Mouse (Mus musculus) cerebellum, adult 11-12 months (tissue): Measurements from ENCODE around the gene Lrp1.

Source experiments
- DNase-seq: peaks from one replicate; pipeline ENCODE4 v3.0.0; 2022

Gene Lrp1

DNA sequence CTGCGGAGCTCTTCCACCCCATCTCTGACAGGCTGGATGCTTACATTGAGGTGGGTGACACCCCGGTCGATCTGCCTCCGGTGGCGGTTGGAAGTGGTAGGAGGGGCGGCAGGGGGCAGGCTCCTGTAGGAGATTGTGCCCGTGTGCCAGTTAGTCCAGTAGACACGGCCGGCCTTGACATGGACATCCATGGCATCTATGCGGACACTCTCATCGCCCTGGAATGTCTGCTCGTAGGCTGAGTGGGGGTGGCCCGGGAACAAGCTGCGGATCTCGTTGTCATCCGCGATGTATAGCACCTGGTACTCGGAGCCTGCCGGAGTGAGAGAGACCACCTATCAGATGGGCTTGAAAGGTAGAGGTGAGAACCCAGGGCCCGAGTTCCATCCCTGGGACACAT is 76.6 kb downstream of the Lrp1 start:
- no peak for DNase-seq

DNA sequence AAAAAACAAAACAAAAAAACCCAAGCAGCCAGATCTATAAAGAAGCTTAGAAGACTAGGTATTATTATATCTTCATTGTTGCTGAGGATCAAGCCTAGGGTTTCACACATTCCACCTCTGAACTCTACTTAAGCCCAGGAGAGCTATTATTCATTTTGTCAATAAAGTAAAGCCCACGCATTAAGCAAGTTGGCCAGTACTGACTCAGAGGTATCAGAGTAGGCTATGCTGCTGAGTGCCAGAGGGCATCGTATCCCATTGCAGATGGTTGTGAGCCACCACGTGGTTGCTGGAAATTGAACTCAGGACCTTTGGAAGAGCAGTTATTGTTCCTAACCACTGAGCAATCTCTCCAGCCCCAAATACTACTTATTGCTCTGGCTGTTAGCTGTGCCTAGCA is 77.0 kb downstream of the Lrp1 start:
- no peak for DNase-seq

DNA sequence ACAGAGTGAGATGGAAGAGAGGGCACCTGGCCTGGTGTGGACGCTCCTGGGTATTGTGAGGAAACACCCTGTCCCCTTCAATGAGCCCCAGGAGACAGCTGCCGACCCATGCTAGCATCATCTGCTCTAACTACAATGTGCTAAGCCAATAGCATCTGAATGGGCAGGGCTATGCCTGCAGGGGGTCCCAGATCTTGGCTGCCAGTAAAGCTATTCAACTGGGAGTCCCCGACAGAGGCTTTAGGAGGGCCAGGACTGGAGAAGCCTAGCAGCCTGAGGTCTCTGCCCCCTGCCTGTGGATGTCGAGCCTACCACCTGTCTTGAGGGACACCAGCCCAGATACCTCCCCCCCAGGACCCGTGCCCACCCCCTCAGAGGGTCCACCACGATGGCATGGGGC is 78.2 kb downstream of the Lrp1 start:
- DNase-seq: peak; percentile 74

DNA sequence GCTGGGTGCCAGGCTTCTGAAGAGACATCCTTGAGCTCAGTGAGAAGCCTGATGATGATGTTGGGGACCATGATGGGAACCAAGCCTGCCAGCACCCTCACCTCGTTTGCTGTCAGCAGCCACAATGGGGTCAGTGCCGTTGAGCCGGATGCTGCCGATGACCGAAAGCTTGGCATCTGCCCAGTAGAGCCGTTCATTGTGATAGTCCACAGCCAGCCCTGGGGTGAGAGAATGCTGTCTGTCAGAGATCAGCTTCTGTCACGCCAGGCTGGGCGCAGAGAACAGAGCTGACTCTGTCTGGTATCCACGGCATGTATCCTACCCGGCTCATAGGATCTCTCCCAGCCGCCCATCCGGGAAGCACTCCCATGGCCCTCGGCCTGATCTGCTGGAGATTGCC is 78.9 kb downstream of the Lrp1 start:
- DNase-seq: peak; percentile 74

- no peak for DNase-seq
Measured at GRCm38 (mm10) chr10:127541510-127541909, 79.4 kb downstream of the Lrp1 start.

DNA sequence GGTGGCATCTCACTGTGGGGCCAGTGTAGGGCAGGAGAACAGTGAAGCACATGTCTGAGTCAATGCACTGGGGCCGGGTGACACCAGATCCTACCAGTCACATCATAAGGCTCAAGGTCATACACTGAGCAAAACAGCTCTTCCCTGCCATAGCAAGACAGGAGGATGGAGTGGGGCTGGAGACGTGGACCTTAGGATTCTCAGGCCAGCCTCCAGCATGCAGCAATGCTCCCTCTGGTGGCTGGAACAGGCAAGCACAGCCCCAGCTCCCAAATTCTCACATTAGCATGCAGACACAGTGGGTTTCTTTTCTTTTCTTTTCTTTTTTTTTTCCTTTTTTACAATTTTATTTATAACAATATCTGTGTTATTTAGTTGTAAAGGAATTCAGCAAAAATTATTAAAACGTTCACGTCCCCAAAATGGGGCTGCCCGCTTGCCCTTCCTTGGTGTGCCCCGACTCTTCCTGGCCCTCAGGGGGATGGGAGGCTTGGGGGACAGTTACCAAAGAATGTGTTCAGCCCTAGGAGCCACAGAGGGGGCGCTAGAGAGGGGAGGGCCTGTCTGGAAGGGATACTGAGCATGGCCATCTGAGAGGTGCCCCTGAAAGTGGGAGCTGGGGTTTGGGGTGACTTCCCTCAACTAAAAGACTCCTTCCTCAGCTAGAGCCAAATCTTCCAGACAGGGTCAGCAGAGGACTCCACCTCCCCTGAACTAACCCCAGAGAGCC is 82.9 kb downstream of the Lrp1 start:
- DNase-seq: peak; percentile 84

DNA sequence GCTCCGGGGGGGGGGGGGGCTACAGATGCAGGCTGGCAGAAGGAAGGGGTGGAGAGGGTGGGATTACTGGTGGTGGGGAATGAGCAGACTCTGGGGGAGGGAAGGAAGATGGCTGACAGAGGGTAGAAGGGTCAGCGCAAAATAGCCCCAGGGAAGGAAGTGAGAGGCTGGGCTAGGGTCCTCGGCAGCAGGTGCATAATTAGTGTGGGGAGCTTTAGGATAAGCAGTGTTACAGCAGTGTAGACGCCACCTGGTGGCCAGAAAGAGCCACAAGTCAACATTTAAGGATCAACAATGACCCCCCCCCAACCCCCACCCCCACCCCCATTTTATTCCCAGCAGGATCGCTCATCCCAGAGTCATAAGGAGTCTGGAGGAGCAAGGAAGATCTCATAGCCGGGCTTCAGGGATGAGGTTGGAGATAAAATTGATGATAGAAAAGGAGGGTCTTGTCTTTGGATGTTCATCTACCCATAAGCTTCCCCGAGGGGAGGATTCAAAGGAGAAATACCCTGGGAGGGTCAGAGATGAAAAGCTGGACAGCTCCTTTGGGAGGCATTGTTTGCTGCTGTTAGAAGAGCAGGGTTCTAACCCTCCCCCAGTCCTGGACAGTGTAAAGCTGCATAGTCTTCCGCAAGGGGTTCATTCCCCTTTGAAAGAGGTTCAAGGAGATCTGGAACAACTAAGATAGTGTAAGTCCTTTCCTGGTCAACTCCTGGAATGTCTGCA is 84.2 kb downstream of the Lrp1 start:
- no peak for DNase-seq

DNA sequence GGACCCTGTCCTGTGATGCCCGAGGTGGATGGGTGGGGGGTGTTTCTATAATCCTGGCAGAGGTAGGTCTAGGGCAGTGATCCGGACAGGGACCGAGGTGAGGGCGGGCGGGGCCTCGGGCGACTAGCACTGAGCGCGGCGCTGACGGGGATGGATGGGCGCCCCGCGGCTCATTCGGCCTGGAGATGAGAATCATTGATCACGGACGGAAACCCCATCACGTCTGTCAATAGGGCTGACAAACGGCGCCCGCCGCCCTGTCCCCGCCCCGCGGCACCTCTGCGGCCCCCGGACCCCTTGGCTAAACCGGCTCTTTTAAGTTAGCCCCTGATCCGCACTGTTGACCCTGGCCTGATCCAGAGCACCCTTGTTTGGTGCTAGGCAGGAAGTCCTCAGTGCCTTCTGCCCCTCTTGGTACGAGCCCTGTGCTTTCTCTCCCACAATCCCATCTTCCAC is 86.0 kb downstream of the Lrp1 start:
- DNase-seq: no peak

DNA sequence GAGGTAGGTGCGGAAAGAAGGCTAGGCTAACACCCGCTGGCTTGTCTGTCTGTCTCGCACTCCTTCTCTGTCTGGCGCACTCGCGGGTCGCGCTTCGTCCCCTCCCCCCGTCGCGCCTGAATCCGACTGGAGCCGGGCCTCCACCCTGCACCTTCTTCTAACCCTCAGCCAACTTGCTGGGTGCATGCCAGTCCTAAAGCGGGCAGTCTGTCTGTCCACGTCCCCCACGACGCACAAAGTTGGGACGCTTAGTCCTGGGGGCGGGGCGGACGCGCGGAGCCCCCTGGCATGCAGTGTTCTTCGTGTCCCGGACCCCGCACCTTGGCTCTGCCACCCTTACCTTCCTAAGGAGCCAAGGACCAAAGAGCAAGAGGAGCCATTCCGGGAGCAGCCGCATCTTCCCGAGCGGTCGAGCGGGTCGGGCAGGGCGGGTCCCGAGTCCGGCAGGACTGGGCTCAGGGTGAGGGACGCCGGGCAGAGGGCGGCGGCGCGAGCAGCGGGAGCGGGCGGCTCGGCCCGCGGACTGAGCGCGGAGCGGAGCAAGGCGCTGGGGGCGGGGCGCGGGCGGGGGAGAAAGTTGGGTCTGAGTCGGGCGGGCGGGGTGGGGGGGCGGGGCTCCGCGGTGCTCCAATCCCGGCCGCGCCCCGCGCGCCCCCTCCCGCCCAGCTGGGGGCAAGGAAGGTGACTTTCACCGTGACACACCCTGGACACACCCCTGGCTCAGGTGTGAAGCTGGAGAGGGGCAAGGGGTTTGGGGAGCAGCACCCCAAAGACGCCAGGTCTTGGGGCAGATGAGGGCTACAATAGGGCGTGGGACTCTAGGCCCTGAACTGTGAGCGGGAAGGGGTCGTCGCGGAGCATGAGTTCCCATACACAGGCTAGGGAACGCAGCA is 86.7 kb downstream of the Lrp1 start, which contains the start of gene Nxph4:
Gene Nxph4, minus strand, starts transcription at position 524 of the 893 bp plus-strand sequence.
- no peak for DNase-seq

DNA sequence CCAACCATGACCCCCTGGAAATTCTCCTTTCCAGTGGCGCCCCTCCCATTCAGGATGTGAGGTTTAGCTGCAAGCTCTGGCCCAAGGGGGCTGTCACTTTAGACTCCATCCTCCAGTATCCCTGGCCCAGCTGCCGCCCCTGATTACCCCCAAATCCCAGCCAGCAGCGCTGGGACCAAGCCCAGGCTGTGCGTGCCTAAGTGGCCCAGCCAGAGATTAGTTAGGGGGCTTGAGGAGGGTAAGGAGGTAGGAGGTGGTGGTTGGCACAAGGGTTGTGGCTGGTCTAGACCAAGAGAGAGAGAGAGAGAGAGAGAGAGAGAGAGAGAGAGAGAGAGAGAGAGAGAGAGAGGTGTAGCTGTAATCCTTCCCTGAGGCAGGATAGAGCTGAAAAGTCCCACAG is 89.4 kb downstream of the Lrp1 start:
- no peak for DNase-seq

DNA sequence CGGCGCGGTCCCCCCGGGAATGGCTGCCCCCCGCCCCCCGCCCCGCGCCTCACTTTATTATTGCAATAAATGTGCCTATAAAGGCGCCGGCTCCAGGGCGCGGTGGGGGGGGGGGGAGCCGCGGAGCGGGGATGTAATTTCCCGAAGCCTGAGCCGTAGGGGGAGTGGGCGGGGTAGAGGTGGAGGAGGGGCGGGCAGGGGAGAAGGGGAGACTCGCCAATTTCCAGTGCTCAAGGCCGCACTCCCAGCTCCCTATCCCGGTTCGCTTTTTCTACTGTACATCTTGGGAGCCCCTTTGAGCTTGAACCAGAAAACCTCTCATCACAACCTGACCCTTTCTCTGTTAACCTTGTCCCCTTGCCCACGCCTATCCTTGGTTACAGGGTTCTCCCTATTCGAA is 90.0 kb downstream of the Lrp1 start:
- no peak for DNase-seq

DNA sequence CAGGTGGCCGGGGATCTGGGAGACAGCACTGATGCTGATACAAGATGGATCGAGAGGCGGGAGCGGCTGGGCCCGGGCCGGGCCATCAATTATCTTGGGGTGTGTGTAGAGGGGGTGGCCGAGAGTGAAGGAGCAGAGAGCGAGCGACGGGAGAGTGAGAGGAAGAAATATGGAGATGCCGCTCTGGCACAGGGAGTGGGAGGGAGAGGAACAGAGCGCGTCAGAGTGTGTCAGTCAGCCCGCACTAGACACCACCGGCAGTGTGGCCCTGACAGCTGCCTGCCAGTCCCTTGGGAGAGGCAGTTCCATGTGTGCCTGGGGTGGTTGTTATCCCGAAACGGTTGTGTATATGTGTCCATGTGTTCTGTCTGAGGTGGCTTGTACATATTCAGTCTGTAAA is 93.5 kb downstream of the Lrp1 start:
- DNase-seq: no peak

- peak; percentile 79 for DNase-seq
Measured at GRCm38 (mm10) chr10:127526681-127527080, 94.3 kb downstream of the Lrp1 start.

DNA sequence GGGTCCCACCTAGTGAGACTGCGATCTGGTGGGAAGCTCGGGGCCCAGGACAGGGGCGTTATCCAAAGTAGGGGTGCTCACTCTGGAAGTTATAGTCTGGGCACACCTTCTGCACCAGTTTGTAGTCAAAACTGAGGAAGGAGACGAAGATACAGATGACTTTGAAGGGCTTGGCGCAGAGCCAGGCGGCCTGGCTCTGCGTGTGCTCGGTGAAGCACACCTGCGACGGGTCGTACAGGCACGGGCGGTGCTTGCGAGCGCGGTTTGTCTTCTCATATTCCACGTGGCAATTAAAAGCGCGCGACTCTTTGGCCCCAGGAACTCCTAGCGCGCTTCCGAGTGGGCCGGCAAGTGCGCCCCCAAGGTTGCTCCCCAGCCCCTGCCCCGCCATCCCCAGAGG is 94.9 kb downstream of the Lrp1 start:
- no peak for DNase-seq

GRCm38 (mm10) chr10:127524646-127525255 is 96.2 kb downstream of the Lrp1 start:
- no peak for DNase-seq

- DNase-seq: peak; percentile 84
Measured at GRCm38 (mm10) chr10:127522088-127522581, 98.8 kb downstream of the Lrp1 start, which contains the start of gene Shmt2. Shmt2 (minus strand) TSS chr10:127522444.

DNA sequence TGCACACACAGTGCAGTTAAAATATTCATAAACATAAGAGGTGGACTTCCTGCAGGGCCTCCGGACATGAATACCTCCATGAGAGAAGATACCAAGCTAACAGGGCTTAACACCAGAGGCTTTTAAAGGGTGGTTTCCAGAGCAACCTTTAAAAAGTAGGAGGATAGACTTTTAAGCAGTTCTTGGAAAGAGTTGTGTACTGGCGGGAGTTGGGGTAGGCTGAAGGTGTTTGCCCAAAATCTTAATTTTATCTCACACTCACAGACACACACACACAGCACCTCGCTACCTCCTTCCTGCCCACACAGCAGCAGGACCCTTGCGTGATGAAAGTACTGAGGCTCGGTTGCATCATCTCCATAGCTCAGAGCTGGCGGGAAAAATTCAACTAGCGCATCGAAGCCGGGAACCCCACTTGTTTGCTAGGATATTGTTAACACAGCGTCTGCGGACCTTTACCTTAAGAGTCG is 99.3 kb downstream of the Lrp1 start:
- DNase-seq: no peak

GRCm38 (mm10) chr10:127520714-127521357 is 100.1 kb downstream of the Lrp1 start:
- DNase-seq: peak; percentile 22

- DNase-seq: peak; percentile 51
Measured at GRCm38 (mm10) chr10:127519903-127520713, 100.8 kb downstream of the Lrp1 start.

DNA sequence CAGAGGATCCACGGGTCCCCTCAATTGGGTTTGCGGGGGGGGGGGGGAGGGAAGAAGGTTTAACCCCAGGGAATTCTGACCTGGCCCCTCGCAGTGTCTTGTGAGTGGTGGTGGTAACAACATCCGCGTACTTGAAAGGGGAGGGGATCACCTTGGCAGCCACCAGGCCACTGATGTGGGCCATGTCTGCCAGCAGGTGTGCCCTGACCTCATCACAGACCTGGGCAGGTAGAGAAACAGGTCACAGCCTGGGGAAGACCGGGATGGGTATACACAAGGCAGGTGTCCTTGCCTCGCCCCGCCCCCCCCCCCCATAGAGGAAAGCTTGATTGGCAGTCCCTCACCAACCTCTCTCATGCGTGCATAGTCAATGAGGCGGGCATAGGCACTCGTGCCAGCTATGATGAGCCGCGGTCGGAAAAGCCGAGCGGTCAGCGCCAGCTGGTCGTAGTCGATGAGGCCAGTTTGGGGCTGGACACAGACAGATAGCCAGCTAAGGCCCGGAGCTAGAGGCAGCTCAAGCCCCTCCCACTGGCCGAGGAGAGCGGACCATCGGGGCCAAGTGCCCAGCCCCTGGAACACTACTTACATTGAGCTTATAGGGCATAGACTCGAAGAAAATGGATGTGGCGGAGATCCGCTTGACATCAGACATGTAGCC is 101.8 kb downstream of the Lrp1 start:
- peak; percentile 52 for DNase-seq
